Mouse (Mus musculus) ES-E14 (cell line): Measurements from ENCODE around the gene Usp34. TPM values are rescaled to one million over a fixed set of nuclear protein-coding genes. Genes with fewer than 3 reads are reported as not detected.
"Not testable (repeated sequence)": the region's sequence is repeated elsewhere in the genome, so short reads cannot be mapped to it uniquely, and the experiment has no call there.

Source experiments
- DNase-seq: peaks from one replicate; pipeline ENCODE4 v3.0.0-alpha.2; 2013; ENCODE audit warnings: low read depth, low spot score
- H3K27ac ChIP-seq: 2 replicates; pipeline ENCODE4 v1.5.1; 2012; ENCODE audit warnings: low read depth, mild to moderate bottlenecking, low read length, moderate library complexity, mixed read lengths; ENCODE audit not compliant: poor library complexity, insufficient read depth, severe bottlenecking
- H3K36me3 ChIP-seq: 2 replicates; pipeline ENCODE4 v1.6.1; 2012; ENCODE audit warnings: mild to moderate bottlenecking, low read length, moderate library complexity, mixed read lengths; ENCODE audit not compliant: control insufficient read depth, poor library complexity, insufficient read depth, severe bottlenecking
- H3K4me1 ChIP-seq, 2 experiments: fragments of 150-350 bp in 1 of 2; sonication (generic) in 1 of 2; 2 replicates each; pipeline ENCODE4 v1.6.1; 2012; ENCODE audit warnings: low read length in 2 of 2, mild to moderate bottlenecking in 1 of 2, mixed read lengths in 1 of 2; ENCODE audit not compliant: control insufficient read depth in 2 of 2, insufficient read depth in 2 of 2, poor library complexity in 1 of 2
- H3K4me3 ChIP-seq, 2 experiments: fragments of 150-350 bp in 1 of 2; sonication (generic) in 1 of 2; 2 replicates each; pipeline ENCODE4 v1.5.1; 2012; ENCODE audit warnings: low read length in 2 of 2, low read depth in 1 of 2, mild to moderate bottlenecking in 1 of 2, mixed read lengths in 1 of 2; ENCODE audit not compliant: insufficient read depth in 1 of 2, poor library complexity in 1 of 2, severe bottlenecking in 1 of 2
- H3K9ac ChIP-seq: 2 replicates; pipeline ENCODE4 v1.6.1; 2012; ENCODE audit warnings: low read depth, mild to moderate bottlenecking, low read length, mixed read lengths; ENCODE audit not compliant: poor library complexity, insufficient read depth, severe bottlenecking
- H3K9me3 ChIP-seq: fragments of 150-350 bp; sonication (generic); 2 replicates; pipeline ENCODE4 v1.6.1; 2012; ENCODE audit warnings: low read depth, mild to moderate bottlenecking, low read length; ENCODE audit not compliant: control insufficient read depth, insufficient read depth
- CHD2 ChIP-seq: IDR thresholded peaks from 2 replicates; pipeline ENCODE4 v1.6.1; 2014; ENCODE audit warnings: mild to moderate bottlenecking, low read depth, low read length, inconsistent platforms
- HCFC1 ChIP-seq: IDR thresholded peaks from 2 replicates; pipeline ENCODE4 v1.6.1; 2012; ENCODE audit warnings: low read length, inconsistent platforms, borderline replicate concordance; ENCODE audit not compliant: insufficient read depth
- MAFK ChIP-seq: IDR thresholded peaks from 2 replicates; pipeline ENCODE4 v1.6.1; 2014; ENCODE audit warnings: mild to moderate bottlenecking, low read depth, low read length, inconsistent platforms; ENCODE audit not compliant: insufficient read depth
- ZC3H11A ChIP-seq: IDR thresholded peaks from 2 replicates; pipeline ENCODE4 v1.6.1; 2012; ENCODE audit warnings: low read depth, mild to moderate bottlenecking, inconsistent platforms, low read length, borderline replicate concordance
- ZNF384 ChIP-seq: IDR thresholded peaks from 2 replicates; pipeline ENCODE4 v1.6.1; 2012; ENCODE audit warnings: low read depth, low read length, inconsistent platforms
- in situ Hi-C, 2 experiments: fragments of 600-800 bp; cut with MboI; formaldehyde crosslinking; loops; one replicate each; pipeline ENCODE4 v1.15.1; 2025; ENCODE audit warnings: low sequenced_read_pairs in 2 of 2, inconsistent platforms in 1 of 2; ENCODE audit not compliant: unreplicated experiment in 2 of 2
- total RNA-seq: library from RNA; depleted of rRNA; stranded (reverse); fragments of 300-350 nt; gene quantifications from 2 replicates; pipeline ENCODE4 v1.2.3, GENCODE M21; 2012

Usp34 gene
- total RNA-seq, 1 experiment = 70.0 TPM

- in situ Hi-C loops, H3K4me1 ChIP-seq, H3K36me3 ChIP-seq, H3K27ac ChIP-seq, H3K4me3 ChIP-seq, DNase-seq, H3K9ac ChIP-seq, H3K9me3 ChIP-seq: not testable (repeated sequence)
- 0 out of 2 replicates have a peak, but pooled peaks have one; percentile 39 for TF ChIP-seq ZNF384
These were observed 159.2 kb downstream of the Usp34 start for GRCm38 (mm10) chr11:23465862-23466261.

GRCm38 (mm10) chr11:23489955-23490354, 183.3 kb downstream of the Usp34 start:
- Histone ChIP-seq H3K36me3 (peaks cover 26% of the 10 kb centered on the region), H3K4me3 (no peak overlapping the region), H3K9ac (no peak overlapping the region), H3K27ac (no peak overlapping the region), H3K9me3 (no peaks in the 10 kb centered on the region), H3K4me1 (peaks cover 0 to 2% of the 10 kb centered on the region in 2 experiments; a peak in 1 of 4 replicates)
- TF ChIP-seq ZC3H11A = no peak
- TF ChIP-seq HCFC1 = no peak
- TF ChIP-seq MAFK = no peak
- TF ChIP-seq CHD2 = no peak
- TF ChIP-seq ZNF384 = no peak
- no peak for DNase-seq
- in situ Hi-C loops = no loop called here

- DNase-seq = no peak
- Histone ChIP-seq H3K4me3 (no peak overlapping the region), H3K9ac (no peak overlapping the region), H3K9me3 (no peaks in the 10 kb centered on the region), H3K27ac (no peak overlapping the region), H3K36me3 (peaks cover 25% of the 10 kb centered on the region), H3K4me1 (peaks cover 0 to 10% of the 10 kb centered on the region in 2 experiments; a peak in 2 of 4 replicates)
- in situ Hi-C loops = no loop called here
- no peak for TF ChIP-seq MAFK
- TF ChIP-seq CHD2 = no peak
- no peak for TF ChIP-seq HCFC1
- no peak for TF ChIP-seq ZNF384
- no peak for TF ChIP-seq ZC3H11A
These were observed 185.5 kb downstream of the Usp34 start for GRCm38 (mm10) chr11:23492048-23492790.

GRCm38 (mm10) chr11:23495231-23495630, 188.5 kb downstream of the Usp34 start:
- TF ChIP-seq ZC3H11A (no peak), ZNF384 (no peak), CHD2 (no peak), HCFC1 (no peak), MAFK (no peak)
- Histone ChIP-seq H3K27ac (no peak overlapping the region), H3K9ac (no peak overlapping the region), H3K4me1 (peaks cover 0 to 10% of the 10 kb centered on the region in 2 experiments; a peak in 2 of 4 replicates), H3K9me3 (no peaks in the 10 kb centered on the region), H3K36me3 (peaks cover 16% of the 10 kb centered on the region), H3K4me3 (no peak overlapping the region)
- DNase-seq = no peak
- in situ Hi-C loops = no loop called here

GRCm38 (mm10) chr11:23496661-23497060, 190.0 kb downstream of the Usp34 start:
- Histone ChIP-seq H3K36me3 (peaks cover 14% of the 10 kb centered on the region), H3K4me1 (peaks cover 0 to 10% of the 10 kb centered on the region in 2 experiments; a peak in 2 of 4 replicates), H3K27ac (no peak overlapping the region), H3K4me3 (peak overlapping the region; percentile 83 to 96; a peak in 3 of 4 replicates), H3K9me3 (no peaks in the 10 kb centered on the region), H3K9ac (0 out of 2 replicates have a peak overlapping the region, but pooled peaks have one; percentile 40)
- no peak for DNase-seq
- in situ Hi-C loops = no loop called here
- no peak for TF ChIP-seq CHD2
